Mouse (Mus musculus) common myeloid progenitor, adult 5-6 weeks (primary cell): ENCODE data around the gene Ccdc97. TPM values are rescaled to one million over a fixed set of nuclear protein-coding genes. Genes with fewer than 3 reads are reported as not detected.
A peak's percentile ranks its signal among the peaks of the same experiment; 100 is the strongest.

ENCODE experiments used
- ATAC-seq: replicated peaks from 2 replicates; pipeline ENCODE4 v1.8.0; 2016; ENCODE audit warnings: low read depth, mild to moderate bottlenecking, moderate TSS enrichment, inconsistent platforms; ENCODE audit not compliant: poor library complexity, severe bottlenecking
- total RNA-seq: library from RNA; stranded (forward); fragments of 200-1000, 187-1606 nt; gene quantifications from 2 replicates; pipeline ENCODE4 v1.2.3, GENCODE M21; 2017

Ccdc97 gene
- total RNA-seq, 1 experiment from 2014 or later = 11.9 TPM

GRCm38 (mm10) chr7:25699851-25700250, 19.0 kb downstream of the Ccdc97 start:
- ATAC-seq = no peak

- ATAC-seq = no peak
These were observed 24.8 kb downstream of the Ccdc97 start for GRCm38 (mm10) chr7:25694104-25694503.

GRCm38 (mm10) chr7:25690051-25690450, 28.8 kb downstream of the Ccdc97 start:
- ATAC-seq = no peak

- peak; percentile 45 for ATAC-seq
These were observed 29.3 kb downstream of the Ccdc97 start for GRCm38 (mm10) chr7:25689603-25690021.

- peak; percentile 62 for ATAC-seq
These were observed 29.9 kb downstream of the Ccdc97 start for GRCm38 (mm10) chr7:25688810-25689586.

GRCm38 (mm10) chr7:25687811-25688401, 31.0 kb downstream of the Ccdc97 start:
- ATAC-seq = no peak

GRCm38 (mm10) chr7:25686680-25687531, 32.0 kb downstream of the Ccdc97 start, which contains the start of gene Tgfb1:
Tgfb1 (plus strand) TSS chr7:25687002.
- ATAC-seq = peak; percentile 17

GRCm38 (mm10) chr7:25685926-25686470, 32.9 kb downstream of the Ccdc97 start:
- no peak for ATAC-seq

- ATAC-seq = no peak
These were observed 34.2 kb downstream of the Ccdc97 start for GRCm38 (mm10) chr7:25684659-25685058.

- peak; percentile 37 for ATAC-seq
These were observed 35.3 kb downstream of the Ccdc97 start for GRCm38 (mm10) chr7:25683474-25684180.

GRCm38 (mm10) chr7:25681341-25682231, 37.3 kb downstream of the Ccdc97 start:
- no peak for ATAC-seq

- peak; percentile 70 for ATAC-seq
These were observed 38.2 kb downstream of the Ccdc97 start, which contains the start of gene B9d2 for GRCm38 (mm10) chr7:25680514-25681258. B9d2 (plus strand) TSS chr7:25680780.

GRCm38 (mm10) chr7:25679971-25680370, 38.9 kb downstream of the Ccdc97 start:
- no peak for ATAC-seq

- ATAC-seq = no peak
These were observed 41.9 kb downstream of the Ccdc97 start for GRCm38 (mm10) chr7:25677013-25677412.

- no peak for ATAC-seq
These were observed 42.7 kb downstream of the Ccdc97 start for GRCm38 (mm10) chr7:25676085-25676781.

GRCm38 (mm10) chr7:25675405-25675804, 43.5 kb downstream of the Ccdc97 start:
- ATAC-seq = no peak

GRCm38 (mm10) chr7:25674719-25675300, 44.1 kb downstream of the Ccdc97 start, which contains the start of gene Tmem91:
Tmem91 (minus strand) TSS chr7:25675166.
- peak; percentile 43 for ATAC-seq
